Mouse (Mus musculus) CH12.LX (cell line): ENCODE results near the gene Npas2.

Source experiments
- CTCF ChIP-seq, 2 experiments: IDR thresholded peaks in 1 of 2; conservative IDR thresholded peaks in 1 of 2; 2 replicates each; pipeline ENCODE4 v1.5.1; 2011 to 2012; ENCODE audit warnings: low read depth in 2 of 2, low read length in 2 of 2, improper control_type of control experiment in 1 of 2, inconsistent platforms in 1 of 2, mild to moderate bottlenecking in 1 of 2, moderate library complexity in 1 of 2
- POLR2A ChIP-seq: IDR thresholded peaks from 2 replicates; pipeline ENCODE4 v1.6.1; 2011; ENCODE audit warnings: low read depth, mild to moderate bottlenecking, improper control_type of control experiment, low read length

GRCm38 (mm10) chr1:39393217-39393867 is 199.8 kb downstream of the Npas2 start:
- no peak for TF ChIP-seq POLR2A
- no peak for TF ChIP-seq CTCF (conservative IDR thresholded peaks at IDR 0.05 in 1 of 2, IDR thresholded peaks at IDR 0.05 in 1 of 2; ENCODE audit: low read depth in 2 of 2, low read length in 2 of 2)
